11 mouse cellular contexts compared by ENCODE assay signal in genomic region chr7:24442313-24442712, GRCm38 (mm10). TPM values are rescaled to one million over a fixed set of nuclear protein-coding genes. Genes with fewer than 3 reads are reported as not detected.
DNase-seq lines count a peak whose midpoint lies in the region; ATAC-seq lines count a peak whose summit lies in the region.
"Had no signal": no experiment of that assay in that cellular context is flagged by ENCODE, and none has a peak within 500 bp of the region (broad histone marks: within the 10 kb centered on the region; RNA-seq: fewer than 3 reads in every experiment).

No protein-coding gene starts in this region.

- peak; percentile 78 for DNase-seq in layer of hippocampus, adult 9-11 months
- no peak for DNase-seq in layer of hippocampus, postnatal 25 days (ENCODE audit: extremely low spot score in 1 of 2, low spot score in 1 of 2)
- DNase-seq in A20 (ENCODE audit: low read depth, low spot score), result peak; percentile 73
- peak; percentile 29 for DNase-seq in lung, postnatal 10 days
- DNase-seq in urinary bladder, postnatal 10 days (ENCODE audit: low spot score), result no peak
- no peak for DNase-seq in cerebellum, adult 9-10 months
- no peak for DNase-seq in gastrocnemius, postnatal 25 days

- peak; percentile 55 for ATAC-seq in neutrophil, adult 5-6 weeks (ENCODE audit: extremely low read depth, insufficient number of reproducible peaks, low FRiP score, poor library complexity, severe bottlenecking)

RNA-seq across cellular contexts. Expression of gene Irgc1, which starts 9.8 kb away (rescaled TPM):
- total RNA-seq in layer of hippocampus, postnatal 25 days (2021), result not detected
- 3.1 and 4.4 TPM in 2 replicates for total RNA-seq in neutrophil, adult 5-6 weeks (2017)
- not detected for total RNA-seq in gastrocnemius, postnatal 25 days (2021)
- total RNA-seq: ES-E14; heart, adult 2 months; layer of hippocampus, adult 2 months had no signal

RNA-seq across cellular contexts. Expression of gene Plaur, which starts 20.0 kb away (rescaled TPM):
- 1 to 10 TPM in 1 of 2 experiments, under 1 TPM in 1; 0.40 to 1.0 TPM for total RNA-seq in layer of hippocampus, postnatal 25 days (2021)
- total RNA-seq in neutrophil, adult 5-6 weeks (2017), result 209 and 221 TPM in 2 replicates
- under 1 TPM in 1 of 2 experiments, not detected in 1; 0.75 TPM for total RNA-seq in gastrocnemius, postnatal 25 days (2021)

RNA-seq across cellular contexts. Expression of gene Cadm4, which starts 39.5 kb away (rescaled TPM):
- 100 to 1,000 TPM; 156 to 179 TPM for total RNA-seq in layer of hippocampus, postnatal 25 days (2021)
- total RNA-seq in neutrophil, adult 5-6 weeks (2017), result not detected in 2 replicates
- total RNA-seq in gastrocnemius, postnatal 25 days (2021), result 1 to 10 TPM; 4.4 to 4.5 TPM

RNA-seq across cellular contexts. Expression of gene Smg9, which starts 42.9 kb away (rescaled TPM):
- total RNA-seq in layer of hippocampus, postnatal 25 days (2021), result 10 to 100 TPM; 32.9 to 37.9 TPM
- total RNA-seq in neutrophil, adult 5-6 weeks (2017), result 30.7 and 33.6 TPM in 2 replicates
- total RNA-seq in gastrocnemius, postnatal 25 days (2021), result 10 to 100 TPM in 1 of 2 experiments, 1 to 10 TPM in 1; 8.2 to 11.0 TPM

Comparison
In these comparisons a context has a peak if more than half of its experiments do, and no peak if none do; other contexts are left out.
1. DNase-seq: peak in layer of hippocampus, adult 9-11 months (single experiment), A20 (single experiment) and lung, postnatal 10 days (single experiment); none in layer of hippocampus, postnatal 25 days (0 of 2), urinary bladder, postnatal 10 days (single experiment), cerebellum, adult 9-10 months (single experiment) and gastrocnemius, postnatal 25 days (single experiment).
2. RNA of gene Plaur, which starts 20.0 kb away (total RNA-seq): 209 to 221 TPM in neutrophil, adult 5-6 weeks; 0.40 to 1.0 TPM in layer of hippocampus, postnatal 25 days and 0.75 TPM in gastrocnemius, postnatal 25 days; every median in the first group is over 100 times any median in the second.
3. RNA of gene Cadm4, which starts 39.5 kb away (total RNA-seq): 156 to 179 TPM in layer of hippocampus, postnatal 25 days; 4.4 to 4.5 TPM in gastrocnemius, postnatal 25 days and not detected in neutrophil, adult 5-6 weeks; every median in the first group is over 10 times any median in the second.